Mouse (Mus musculus): ENCODE measurements around the gene Ctdspl2. TPM values are rescaled to one million over a fixed set of nuclear protein-coding genes. Genes with fewer than 3 reads are reported as not detected.

The Ctdspl2 gene
- 10 to 100 TPM; 46.9 to 47.5 TPM for total RNA-seq (2023)

DNA sequence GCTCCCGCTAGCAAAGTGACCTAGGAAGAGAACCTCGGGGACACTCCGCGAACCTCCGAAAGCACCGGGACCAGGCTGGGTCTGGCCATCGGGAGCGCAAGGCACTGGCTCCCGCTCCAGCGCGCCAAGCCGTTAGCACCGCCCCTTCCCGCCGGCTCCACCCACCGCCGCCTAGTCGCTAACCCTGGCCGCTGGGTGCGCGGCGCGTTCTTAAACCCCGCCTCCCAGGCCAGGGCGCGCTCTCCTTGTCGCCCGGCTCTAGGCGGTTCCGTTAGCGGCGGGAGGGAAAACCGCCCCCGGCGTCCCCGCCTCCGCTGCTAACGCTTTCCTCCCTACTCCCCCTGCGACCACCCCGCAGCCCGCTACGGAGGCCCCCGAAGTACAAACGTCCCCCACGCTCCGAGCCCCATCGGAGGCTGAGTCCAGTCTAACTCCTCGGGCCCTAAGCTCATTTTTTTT, at the start of gene Ctdspl2, which contains the start of gene Mageb3:
Ctdspl2 (plus strand) TSS at position 237 of the 459 bp plus-strand sequence.
Mageb3 (minus strand) TSS at position 328 of the 459 bp plus-strand sequence.

DNA sequence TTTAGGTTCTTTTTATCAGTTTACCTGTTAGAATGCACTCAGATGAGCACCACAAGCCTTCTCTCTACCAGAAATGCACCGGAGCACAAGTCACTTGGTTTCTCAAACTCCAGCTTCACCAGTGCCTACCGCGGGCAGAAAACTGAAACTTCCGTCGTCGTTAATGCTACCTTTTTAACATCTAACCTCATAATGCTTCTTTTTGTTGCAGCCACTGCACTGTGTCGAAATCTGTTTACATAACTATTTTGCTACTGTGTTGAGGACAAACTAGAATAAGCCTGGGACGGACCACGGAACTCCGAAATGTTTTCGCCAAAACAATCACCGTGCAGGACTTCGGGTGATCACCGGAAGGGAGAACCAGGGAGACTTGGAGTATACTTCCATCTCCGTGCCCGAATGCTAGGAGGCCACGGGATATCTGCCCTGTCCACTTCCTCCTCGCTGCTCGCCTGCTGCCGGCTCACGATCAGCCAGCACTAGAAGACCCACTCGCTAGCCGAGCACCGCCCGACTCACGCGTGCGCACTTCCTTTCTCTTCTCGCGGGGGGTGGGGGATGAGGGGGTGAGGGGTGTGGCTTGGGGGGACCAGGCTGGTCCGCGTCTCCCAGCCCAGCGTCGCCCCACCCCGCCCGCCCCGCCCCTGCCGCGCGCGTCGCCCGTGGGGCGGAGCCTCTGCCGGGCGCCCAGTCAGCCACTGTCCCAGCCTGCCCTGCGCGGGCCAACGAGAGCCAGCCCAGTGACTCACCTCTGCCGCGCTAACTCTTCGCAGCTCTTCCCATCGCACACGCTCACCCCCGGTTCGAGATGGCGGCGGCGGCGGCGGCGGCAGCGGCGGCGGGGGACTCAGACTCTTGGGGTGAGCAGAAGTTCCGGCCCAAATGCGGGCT, 72.3 kb downstream of the Ctdspl2 start, which contains the start of gene Eif3j1:
Eif3j1 (plus strand) TSS at position 685 of the 894 bp plus-strand sequence.

Other genes with a start within 250 kb of the Ctdspl2 start
- gene Frmd5, start 148.9 kb upstream of the Ctdspl2 start, total RNA-seq (2023) = under 1 TPM in 1 of 2 experiments, not detected in 1; 0.41 TPM
- 10 to 100 TPM; 11.3 to 14.2 TPM for gene Casc4, start 89.0 kb upstream of the Ctdspl2 start, total RNA-seq (2023)
- gene Mageb3, start 91 bp downstream of the Ctdspl2 start, total RNA-seq (2023) = not detected
- gene Eif3j1, start 72.5 kb downstream of the Ctdspl2 start, total RNA-seq (2023) = 10 to 100 TPM; 37.6 to 45.8 TPM
- gene Spg11, start 162.4 kb downstream of the Ctdspl2 start, total RNA-seq (2023) = 10 to 100 TPM; 31.6 to 31.7 TPM
- 1,000 to 10,000 TPM; 1,480 to 1,487 TPM for gene B2m, start 191.7 kb downstream of the Ctdspl2 start, total RNA-seq (2023)
- under 1 TPM; 0.42 to 0.61 TPM for gene Trim69, start 204.7 kb downstream of the Ctdspl2 start, total RNA-seq (2023)
- gene Patl2, start 230.2 kb downstream of the Ctdspl2 start, total RNA-seq (2023) = not detected
- not detected for gene Terb2, start 230.3 kb downstream of the Ctdspl2 start, total RNA-seq (2023)